21 mouse cellular contexts compared by ENCODE assay signal in genomic region chr16:94011224-94011623, GRCm38 (mm10). TPM values are rescaled to one million over a fixed set of nuclear protein-coding genes. Genes with fewer than 3 reads are reported as not detected.
DNase-seq lines count a peak whose midpoint lies in the region; ATAC-seq and TF ChIP-seq lines count a peak whose summit lies in the region.
"Had no signal": no experiment of that assay in that cellular context is flagged by ENCODE, and none has a peak within 500 bp of the region (broad histone marks: within the 10 kb centered on the region; RNA-seq: fewer than 3 reads in every experiment).

No protein-coding gene starts in this region.

- no peak overlapping the region for H3K9ac ChIP-seq in midbrain, embryonic 11.5 days (ENCODE audit: low read length)
- no peak overlapping the region for H3K9ac ChIP-seq in midbrain, embryonic 14.5 days (replicated peaks; ENCODE audit: low read length)
- H3K9ac ChIP-seq in ES-Bruce4 (ENCODE audit: low read depth, poor library complexity, severe bottlenecking), result peak overlapping the region; percentile 79
- H3K9ac ChIP-seq in neural tube, embryonic 15.5 days (replicated peaks), result no peak overlapping the region
- H3K9ac ChIP-seq: embryonic facial prominence, embryonic 15.5 days; forebrain, embryonic 13.5 days; hindbrain, embryonic 15.5 days had no signal

- no peak for TF ChIP-seq CTCF in ES-Bruce4 (IDR thresholded peaks at IDR 0.05; ENCODE audit: low read depth, low read length)

- no peak overlapping the region for H3K4me3 ChIP-seq in midbrain, embryonic 11.5 days (ENCODE audit: low read depth, low read length)
- H3K4me3 ChIP-seq in midbrain, embryonic 14.5 days (replicated peaks; ENCODE audit: low read depth, low read length), result no peak overlapping the region
- H3K4me3 ChIP-seq in ES-Bruce4 (ENCODE audit: low read depth, low read length), result peak overlapping the region; percentile 90
- H3K4me3 ChIP-seq in embryonic facial prominence, embryonic 10.5 days, result no peak overlapping the region
- H3K4me3 ChIP-seq in neural tube, embryonic 15.5 days (replicated peaks), result no peak overlapping the region
- H3K4me3 ChIP-seq: embryonic facial prominence, embryonic 15.5 days; forebrain, embryonic 13.5 days; hindbrain, embryonic 15.5 days had no signal

- no peak for TF ChIP-seq POLR2A in ES-Bruce4 (IDR thresholded peaks at IDR 0.05; ENCODE audit: insufficient read depth, low read length)

- H3K27ac ChIP-seq in midbrain, embryonic 11.5 days (ENCODE audit: low read depth, low read length), result no peak overlapping the region
- H3K27ac ChIP-seq in midbrain, embryonic 14.5 days (replicated peaks; ENCODE audit: low read depth, low read length), result no peak overlapping the region
- peak overlapping the region; percentile 87 for H3K27ac ChIP-seq in ES-Bruce4 (ENCODE audit: insufficient read depth, low read length)
- H3K27ac ChIP-seq in embryonic facial prominence, embryonic 10.5 days (replicated peaks), result no peak overlapping the region
- no peak overlapping the region for H3K27ac ChIP-seq in neural tube, embryonic 15.5 days (replicated peaks)
- H3K27ac ChIP-seq: embryonic facial prominence, embryonic 15.5 days; forebrain, embryonic 13.5 days; hindbrain, embryonic 15.5 days had no signal

- no peak for ATAC-seq in midbrain, embryonic 11.5 days (ENCODE audit: low FRiP score)
- ATAC-seq in midbrain, embryonic 14.5 days (ENCODE audit: low FRiP score, low TSS enrichment), result no peak
- peak; percentile 50; the same call in 1 of the 2 replicates for ATAC-seq in neural tube, embryonic 15.5 days (ENCODE audit: low FRiP score)
- ATAC-seq: forebrain, embryonic 13.5 days had no signal

- no peak for TF ChIP-seq EP300 in ES-Bruce4 (IDR thresholded peaks at IDR 0.05; ENCODE audit: insufficient read depth, low read depth, low read length)

- H3K36me3 ChIP-seq in midbrain, embryonic 11.5 days (ENCODE audit: control insufficient read depth, insufficient read depth, low read length), result no peaks in the 10 kb centered on the region
- H3K36me3 ChIP-seq in midbrain, embryonic 14.5 days (ENCODE audit: control insufficient read depth, insufficient read depth, low read length), result no peaks in the 10 kb centered on the region
- H3K36me3 ChIP-seq in ES-Bruce4 (ENCODE audit: control insufficient read depth, insufficient read depth, low read length, poor library complexity, severe bottlenecking), result no peaks in the 10 kb centered on the region
- H3K36me3 ChIP-seq in embryonic facial prominence, embryonic 10.5 days (replicated peaks), result no peaks in the 10 kb centered on the region
- H3K36me3 ChIP-seq in neural tube, embryonic 15.5 days, result no peaks in the 10 kb centered on the region
- H3K36me3 ChIP-seq: embryonic facial prominence, embryonic 15.5 days; hindbrain, embryonic 15.5 days had no signal

- H3K27me3 ChIP-seq in midbrain, embryonic 11.5 days (ENCODE audit: control insufficient read depth, insufficient read depth, low read length), result no peaks in the 10 kb centered on the region; the same call in 1 of the 2 replicates
- no peaks in the 10 kb centered on the region for H3K27me3 ChIP-seq in midbrain, embryonic 14.5 days (ENCODE audit: control insufficient read depth, insufficient read depth, low read length)
- no peaks in the 10 kb centered on the region for H3K27me3 ChIP-seq in ES-Bruce4 (ENCODE audit: control insufficient read depth, insufficient read depth, low read length, poor library complexity, severe bottlenecking)
- H3K27me3 ChIP-seq in embryonic facial prominence, embryonic 10.5 days (replicated peaks; ENCODE audit: low read depth, poor library complexity, severe bottlenecking), result peaks cover 8% of the 10 kb centered on the region
- no peaks in the 10 kb centered on the region for H3K27me3 ChIP-seq in neural tube, embryonic 15.5 days (replicated peaks)
- H3K27me3 ChIP-seq: embryonic facial prominence, embryonic 15.5 days; forebrain, embryonic 13.5 days; hindbrain, embryonic 15.5 days had no signal

- peaks cover 10% of the 10 kb centered on the region for H3K4me1 ChIP-seq in midbrain, embryonic 11.5 days (ENCODE audit: control insufficient read depth, insufficient read depth, low read length)
- peaks cover 4% of the 10 kb centered on the region; the same call in 1 of the 2 replicates for H3K4me1 ChIP-seq in midbrain, embryonic 14.5 days (ENCODE audit: control insufficient read depth, insufficient read depth, low read length)
- peaks cover 9% of the 10 kb centered on the region for H3K4me1 ChIP-seq in ES-Bruce4 (ENCODE audit: control insufficient read depth, insufficient read depth, low read length)
- H3K4me1 ChIP-seq in embryonic facial prominence, embryonic 10.5 days, result peaks cover 51% of the 10 kb centered on the region
- peaks cover 11% of the 10 kb centered on the region for H3K4me1 ChIP-seq in neural tube, embryonic 15.5 days
- H3K4me1 ChIP-seq: embryonic facial prominence, embryonic 15.5 days; forebrain, embryonic 13.5 days had no signal

- DNase-seq in midbrain, embryonic 11.5 days (ENCODE audit: low spot score, missing footprints), result peak; percentile 69
- no peak for DNase-seq in midbrain, embryonic 14.5 days
- DNase-seq in embryonic facial prominence, embryonic 10.5 days (ENCODE audit: low spot score), result peak; percentile 32
- DNase-seq in lung, postnatal 4 days, result no peak
- DNase-seq in gastrocnemius, adult 8-10 months (ENCODE audit: low spot score in 2 of 2), result no peak
- DNase-seq: adrenal gland, adult 8-10 months; cerebellum, postnatal 10 days; heart, adult 18-20 months; kidney, adult 11 months; kidney, postnatal 25 days; layer of hippocampus, adult 9-11 months; lung, adult 2 months had no signal

- H3K4me2 ChIP-seq in midbrain, embryonic 11.5 days, result no peak overlapping the region
- no peak overlapping the region for H3K4me2 ChIP-seq in midbrain, embryonic 14.5 days (ENCODE audit: low read length)
- no peak overlapping the region for H3K4me2 ChIP-seq in neural tube, embryonic 15.5 days
- H3K4me2 ChIP-seq: embryonic facial prominence, embryonic 15.5 days; forebrain, embryonic 13.5 days; hindbrain, embryonic 15.5 days had no signal

- 23% methylated on average over 5 of the region's 5 CpGs for whole genome bisulfite sequencing in midbrain, embryonic 11.5 days
- 38% methylated on average over 5 of the region's 5 CpGs for WGBS in midbrain, embryonic 14.5 days
- WGBS in embryonic facial prominence, embryonic 10.5 days, result 35% methylated on average over 5 of the region's 5 CpGs
- 9% methylated on average over 5 of the region's 5 CpGs for WGBS in neural tube, embryonic 15.5 days

- no peaks in the 10 kb centered on the region for H3K9me3 ChIP-seq in midbrain, embryonic 11.5 days (ENCODE audit: control insufficient read depth, low read length)
- H3K9me3 ChIP-seq in midbrain, embryonic 14.5 days (ENCODE audit: control insufficient read depth, low read length), result no peaks in the 10 kb centered on the region
- H3K9me3 ChIP-seq in ES-Bruce4 (replicated peaks; ENCODE audit: control insufficient read depth, insufficient read depth, low read length, poor library complexity, severe bottlenecking), result no peaks in the 10 kb centered on the region
- H3K9me3 ChIP-seq in embryonic facial prominence, embryonic 10.5 days, result no peaks in the 10 kb centered on the region
- H3K9me3 ChIP-seq in neural tube, embryonic 15.5 days (replicated peaks), result no peaks in the 10 kb centered on the region
- H3K9me3 ChIP-seq: embryonic facial prominence, embryonic 15.5 days; forebrain, embryonic 13.5 days; hindbrain, embryonic 15.5 days had no signal

RNA-seq across cellular contexts. Expression of gene Cldn14, which starts 2.6 kb away (rescaled TPM):
- polyA plus RNA-seq in midbrain, embryonic 11.5 days (2014; fragmentation: Nextera tagmentation; extraction: Ambion mirVana), result not detected in 2 replicates
- polyA plus RNA-seq in midbrain, embryonic 14.5 days (2014; fragmentation: Nextera tagmentation; extraction: Ambion mirVana), result not detected in 2 replicates
- 0.42 TPM in 1 of 2 replicates, not detected in the other for polyA plus RNA-seq in ES-Bruce4 (2011; ENCODE audit: insufficient read depth, insufficient read length, low read depth, missing spikeins)
- polyA plus RNA-seq in embryonic facial prominence, embryonic 10.5 days (2016; fragmentation: Nextera tagmentation; extraction: Ambion mirVana), result not detected in 2 replicates
- not detected in 2 replicates for polyA plus RNA-seq in neural tube, embryonic 15.5 days (2015; fragmentation: Nextera tagmentation; extraction: Ambion mirVana)
- not detected for total RNA-seq in gastrocnemius, adult 8-10 months (2022)
- total RNA-seq: adrenal gland, adult 8-10 months; heart, adult 18-20 months; megakaryocyte-erythroid progenitor cell, adult 5-6 weeks had no signal
- polyA plus RNA-seq: forebrain, embryonic 13.5 days; heart, postnatal 0 days; hindbrain, embryonic 15.5 days; stomach, embryonic 14.5 days; thymus, postnatal 0 days had no signal

Comparison
In these comparisons a context has a peak if more than half of its experiments do, and no peak if none do; other contexts are left out.
1. DNase-seq: peak in midbrain, embryonic 11.5 days (single experiment) and embryonic facial prominence, embryonic 10.5 days (single experiment); none in midbrain, embryonic 14.5 days (single experiment), lung, postnatal 4 days (0 of 2) and gastrocnemius, adult 8-10 months (0 of 2).